Mouse (Mus musculus) brain, embryonic 14.5 days (tissue): ENCODE data around the gene Ankrd52. TPM values are rescaled to one million over a fixed set of nuclear protein-coding genes. Genes with fewer than 3 reads are reported as not detected.

ENCODE experiments used
- DNase-seq: peaks from one replicate; pipeline ENCODE4 v3.0.0-alpha.2; 2011; ENCODE audit warnings: low read depth
- CTCF ChIP-seq: fragments of 200-500 bp; IDR thresholded peaks from 2 replicates; pipeline ENCODE4 v1.5.1; 2012; ENCODE audit warnings: inconsistent platforms, mild to moderate bottlenecking, moderate library complexity, borderline replicate concordance; ENCODE audit not compliant: insufficient read depth, insufficient read length; ENCODE audit errors: extremely low read depth
- POLR2A ChIP-seq: fragments of 200-500 bp; IDR thresholded peaks from 2 replicates; pipeline ENCODE4 v1.6.1; 2012; ENCODE audit warnings: mild to moderate bottlenecking, inconsistent platforms, borderline replicate concordance; ENCODE audit not compliant: poor library complexity, insufficient read depth, insufficient read length, severe bottlenecking; ENCODE audit errors: extremely low read depth
- polyA plus RNA-seq: library from polyadenylated mRNA; depleted of rRNA; stranded (reverse); fragments of >200 nt; gene quantifications from 2 replicates; pipeline ENCODE4 v1.2.3, GENCODE M21; 2012

Gene Ankrd52
- polyA plus RNA-seq, 1 experiment, result 55.1 TPM

DNA sequence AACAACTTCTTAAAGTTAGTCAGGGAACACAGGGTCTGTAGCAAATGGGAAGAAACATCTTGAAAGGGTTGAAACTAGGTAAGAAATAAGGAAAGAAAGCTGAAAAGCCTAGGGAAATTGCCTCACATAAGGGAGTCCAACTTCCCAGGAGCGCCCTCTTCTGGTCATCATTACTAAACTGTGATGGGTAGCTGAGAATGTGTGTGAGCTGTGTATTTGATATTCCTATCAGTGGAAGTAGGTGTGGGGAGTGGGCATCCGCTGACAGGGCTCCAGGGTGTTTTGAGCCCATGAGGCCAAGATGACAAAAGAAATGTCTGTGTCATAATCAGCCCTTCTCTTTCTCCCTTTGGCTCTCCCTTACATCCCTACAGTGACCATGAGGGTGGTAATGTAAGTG, 18.1 kb upstream of the Ankrd52 start:
- TF ChIP-seq POLR2A (no peak), CTCF (peak; percentile 58; the same call in 1 of the 2 replicates)
- DNase-seq, result peak; percentile 64

DNA sequence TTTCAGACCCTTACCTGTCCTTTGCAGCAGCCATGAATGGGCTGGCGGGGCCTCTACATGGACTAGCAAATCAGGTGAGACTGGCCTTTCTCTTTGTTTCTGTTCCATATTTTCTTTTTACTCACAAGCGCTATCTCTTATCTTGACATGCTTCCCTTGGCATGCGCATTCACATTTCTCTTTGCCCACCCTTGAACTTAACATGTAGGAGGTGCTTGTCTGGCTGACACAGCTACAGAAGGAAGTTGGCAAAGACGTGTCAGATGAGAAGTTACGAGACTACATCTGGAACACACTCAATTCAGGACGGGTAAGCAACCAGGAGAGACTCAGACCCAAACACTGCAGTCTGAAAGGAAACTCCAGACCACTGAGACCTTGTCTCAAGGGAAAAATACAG, 17.7 kb upstream of the Ankrd52 start:
- no peak for DNase-seq
- no peak for TF ChIP-seq POLR2A

DNA sequence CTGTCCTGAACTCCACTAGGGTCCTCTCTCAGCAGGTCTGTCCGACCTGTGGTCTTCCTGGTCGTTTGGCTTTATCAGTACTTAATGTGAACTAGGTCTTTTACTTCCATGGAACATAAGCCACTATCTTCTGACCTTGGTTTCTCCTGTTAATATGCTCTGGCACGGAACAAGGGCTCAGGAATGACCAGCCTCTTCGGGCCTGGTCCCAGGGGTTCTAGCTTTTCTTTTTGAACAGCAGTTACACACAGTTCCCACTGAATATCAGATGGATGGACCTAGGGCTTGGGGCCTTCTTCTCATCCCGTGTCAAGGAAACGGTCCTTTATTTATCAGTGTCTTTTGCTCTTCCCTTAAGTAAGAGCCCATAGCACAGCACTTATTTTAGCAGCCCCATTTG, 15.1 kb upstream of the Ankrd52 start:
- DNase-seq, result no peak
- TF ChIP-seq CTCF (no peak), POLR2A (no peak)

DNA sequence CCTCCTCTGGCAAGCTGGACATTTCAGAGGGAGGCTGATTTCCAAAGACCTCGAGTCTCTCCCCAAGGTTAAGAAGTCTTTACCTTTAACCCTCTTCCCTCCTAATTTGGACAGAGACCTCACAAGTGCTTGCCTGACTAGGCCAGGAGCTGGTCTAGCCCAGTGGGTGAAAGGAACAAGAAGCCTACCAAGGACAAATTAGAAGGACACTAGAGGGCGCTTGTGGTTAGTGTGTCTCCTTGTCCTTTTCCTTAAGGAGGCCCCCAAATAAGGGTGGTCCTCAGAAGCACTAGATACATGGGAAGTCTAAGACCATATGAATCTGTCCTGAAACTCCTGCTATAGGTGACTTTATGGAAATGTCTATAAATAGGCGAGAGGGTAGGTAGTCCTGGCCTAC, 14.3 kb upstream of the Ankrd52 start:
- TF ChIP-seq CTCF (peak; percentile 59; the same call in 1 of the 2 replicates), POLR2A (no peak)
- DNase-seq, result peak; percentile 80

DNA sequence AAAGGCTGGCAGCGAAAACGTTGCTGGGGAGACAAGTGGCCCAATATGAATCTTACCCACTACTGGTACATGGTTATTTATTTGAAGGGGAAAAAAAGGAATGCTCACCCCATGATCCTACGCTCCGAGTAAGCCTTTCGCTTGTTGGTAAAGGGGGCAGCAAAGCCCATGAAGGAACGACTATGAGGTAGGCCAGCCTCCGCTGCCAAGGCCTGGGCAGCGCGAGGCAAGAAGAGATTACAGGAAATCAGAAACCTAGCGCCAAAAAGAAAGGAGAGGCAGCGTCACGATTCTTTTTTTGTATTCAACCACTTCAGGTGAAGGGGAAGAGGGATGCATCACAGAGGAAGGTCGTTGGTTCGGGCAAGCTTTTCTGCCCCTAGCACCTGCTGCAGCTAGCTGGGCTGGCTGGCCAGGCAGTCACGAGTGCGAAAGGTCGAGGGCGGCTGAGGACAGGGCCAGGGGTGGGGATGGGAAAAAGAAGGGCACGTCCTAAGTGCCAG, 9.0 kb upstream of the Ankrd52 start:
- DNase-seq, result peak; percentile 48
- TF ChIP-seq POLR2A (no peak), CTCF (no peak)

DNA sequence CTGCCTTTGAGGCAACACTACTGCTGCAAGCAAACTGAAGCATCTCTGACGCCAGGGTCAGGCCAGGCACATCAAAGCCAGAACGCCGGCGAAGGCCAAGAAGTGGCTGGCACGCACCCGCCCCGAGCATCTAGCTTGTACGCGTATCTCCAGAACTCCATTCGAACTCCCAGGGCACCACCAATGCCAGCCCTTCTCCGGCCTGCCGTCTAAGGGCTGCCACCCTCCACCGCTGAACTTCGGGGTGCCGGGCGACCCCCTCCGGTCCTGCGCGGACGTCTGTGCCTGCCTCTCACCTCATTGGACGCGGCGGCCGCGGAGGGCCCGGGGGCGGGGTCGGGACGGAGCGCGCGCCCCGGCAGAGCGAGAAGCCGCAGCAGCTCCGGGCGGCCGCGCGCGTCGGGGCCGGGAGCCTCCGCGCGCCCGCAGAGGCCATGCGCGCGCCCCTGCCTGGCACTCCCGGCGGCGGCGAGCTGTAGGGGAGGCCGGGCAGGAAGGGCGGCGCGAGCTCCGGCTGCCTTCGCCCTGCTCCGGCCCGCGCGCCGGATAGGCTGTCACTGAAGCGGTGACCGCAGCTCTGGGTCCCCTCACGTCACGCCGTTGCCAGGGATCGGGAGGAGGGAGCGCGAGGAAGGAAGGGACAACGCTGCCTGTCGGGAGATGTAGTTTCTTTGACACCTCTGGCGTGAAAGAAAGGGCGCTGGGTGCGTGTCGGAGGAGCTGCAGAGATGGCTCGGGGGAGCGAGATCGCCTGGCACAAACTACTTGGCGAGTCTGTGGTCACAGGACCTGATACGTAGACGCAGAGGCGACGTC, 8.3 kb upstream of the Ankrd52 start, which contains the start of gene Coq10a:
Gene Coq10a (minus strand): TSS at position 596 of the 816 bp plus-strand sequence.
- no peak for TF ChIP-seq CTCF
- peak; percentile 77 for TF ChIP-seq POLR2A
- peak; percentile 98 for DNase-seq

DNA sequence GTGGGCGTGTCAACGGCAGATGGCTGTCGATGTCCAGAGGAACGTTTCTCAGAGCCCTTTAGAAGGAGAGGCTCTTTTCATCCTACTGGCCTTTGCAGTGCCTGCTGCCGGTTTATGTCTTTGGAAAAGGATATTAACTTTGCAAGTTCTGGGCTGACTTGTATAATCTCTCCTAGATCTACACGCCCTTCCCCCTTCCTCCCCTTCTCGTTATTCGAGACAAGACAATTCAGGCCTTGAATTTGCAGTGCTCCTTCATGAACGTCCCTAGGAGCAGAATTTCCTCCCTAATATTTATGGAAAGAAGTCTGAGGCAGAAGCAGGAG, 7.7 kb upstream of the Ankrd52 start:
- DNase-seq, result no peak
- TF ChIP-seq CTCF (no peak), POLR2A (peak; percentile 20; the same call in 1 of the 2 replicates)

DNA sequence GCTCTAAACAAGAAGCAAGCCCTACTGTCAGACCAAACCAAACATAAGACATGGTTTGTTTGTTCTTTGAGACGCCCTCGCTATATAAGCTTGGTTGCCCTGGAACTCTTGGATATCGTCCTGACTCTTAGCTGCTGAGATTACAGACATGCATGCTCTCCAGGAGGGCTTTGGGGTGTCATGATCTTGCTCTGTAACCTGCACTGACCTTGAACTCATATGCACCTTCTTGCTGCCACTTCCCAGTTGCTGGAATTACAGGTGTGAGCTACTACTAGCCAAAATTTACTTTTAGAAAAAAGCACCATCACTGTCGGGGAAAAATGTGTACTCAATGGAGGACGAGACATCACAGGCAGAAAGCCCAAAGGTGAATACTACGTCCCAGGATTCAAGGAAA, 7.3 kb upstream of the Ankrd52 start:
- no peak for DNase-seq
- TF ChIP-seq POLR2A (no peak), CTCF (no peak)

DNA sequence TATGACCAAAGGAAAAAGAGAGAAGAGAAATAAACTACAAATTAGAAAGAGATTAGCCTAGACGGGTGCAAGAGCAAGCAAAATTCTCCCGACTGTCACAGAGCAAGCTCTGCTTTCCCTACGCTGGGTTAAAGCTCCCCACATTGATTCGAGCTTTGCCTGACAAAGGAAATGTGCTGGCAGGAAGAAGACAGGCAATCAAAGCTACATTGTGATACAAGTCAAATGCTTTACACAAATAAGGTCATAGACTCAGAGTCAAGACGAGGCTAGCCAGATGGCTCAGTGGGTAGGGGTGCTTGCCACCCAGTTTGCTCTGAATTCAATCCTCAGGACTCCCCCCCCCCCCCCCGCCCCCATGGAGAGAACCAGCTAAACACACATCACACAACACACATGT, 6.9 kb upstream of the Ankrd52 start:
- no peak for TF ChIP-seq CTCF
- no peak for TF ChIP-seq POLR2A
- no peak for DNase-seq

DNA sequence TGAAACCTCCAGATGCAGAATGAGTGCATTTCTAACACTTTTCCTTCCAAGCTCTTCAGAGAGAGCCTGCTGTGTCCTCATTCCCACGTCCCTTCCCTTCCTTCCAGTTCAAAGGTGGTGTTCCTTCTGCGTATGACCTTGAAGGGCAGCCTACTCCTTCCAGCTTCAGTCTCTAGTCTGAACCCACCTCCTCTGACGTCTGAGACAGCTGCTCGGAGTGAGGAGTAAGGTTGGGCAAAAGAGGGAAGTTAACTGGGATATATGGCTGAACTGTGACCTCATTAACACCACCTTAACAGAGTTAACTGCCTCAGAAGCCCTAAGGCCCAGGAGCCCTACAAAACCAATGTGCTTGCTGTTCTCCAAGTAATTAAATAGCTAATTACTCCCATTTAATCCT, 6.3 kb upstream of the Ankrd52 start:
- TF ChIP-seq POLR2A (no peak), CTCF (no peak)

DNA sequence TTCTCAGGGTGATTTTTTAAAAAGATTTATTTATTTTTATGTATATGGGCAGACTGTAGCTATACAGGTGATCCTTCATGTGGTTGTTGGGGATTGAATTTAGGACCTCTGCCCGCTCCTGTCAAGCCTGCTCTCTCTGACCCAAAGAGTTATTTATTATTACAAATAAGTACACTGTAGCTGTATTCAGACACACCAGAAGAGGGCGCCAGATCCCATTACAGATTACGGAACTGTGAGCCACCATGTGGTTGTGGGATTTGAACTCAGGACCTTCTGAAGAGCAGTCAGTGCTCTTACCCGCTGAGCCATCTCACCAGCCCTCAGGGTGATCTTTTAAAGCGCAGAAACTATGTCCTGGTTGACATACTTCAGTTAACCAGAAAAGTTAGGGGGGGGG, 4.8 kb upstream of the Ankrd52 start:
- TF ChIP-seq CTCF, result no peak
- no peak for TF ChIP-seq POLR2A
- no peak for DNase-seq

More for the DNA sequence above, 6.3 kb upstream of the Ankrd52 start:
- no peak for DNase-seq

DNA sequence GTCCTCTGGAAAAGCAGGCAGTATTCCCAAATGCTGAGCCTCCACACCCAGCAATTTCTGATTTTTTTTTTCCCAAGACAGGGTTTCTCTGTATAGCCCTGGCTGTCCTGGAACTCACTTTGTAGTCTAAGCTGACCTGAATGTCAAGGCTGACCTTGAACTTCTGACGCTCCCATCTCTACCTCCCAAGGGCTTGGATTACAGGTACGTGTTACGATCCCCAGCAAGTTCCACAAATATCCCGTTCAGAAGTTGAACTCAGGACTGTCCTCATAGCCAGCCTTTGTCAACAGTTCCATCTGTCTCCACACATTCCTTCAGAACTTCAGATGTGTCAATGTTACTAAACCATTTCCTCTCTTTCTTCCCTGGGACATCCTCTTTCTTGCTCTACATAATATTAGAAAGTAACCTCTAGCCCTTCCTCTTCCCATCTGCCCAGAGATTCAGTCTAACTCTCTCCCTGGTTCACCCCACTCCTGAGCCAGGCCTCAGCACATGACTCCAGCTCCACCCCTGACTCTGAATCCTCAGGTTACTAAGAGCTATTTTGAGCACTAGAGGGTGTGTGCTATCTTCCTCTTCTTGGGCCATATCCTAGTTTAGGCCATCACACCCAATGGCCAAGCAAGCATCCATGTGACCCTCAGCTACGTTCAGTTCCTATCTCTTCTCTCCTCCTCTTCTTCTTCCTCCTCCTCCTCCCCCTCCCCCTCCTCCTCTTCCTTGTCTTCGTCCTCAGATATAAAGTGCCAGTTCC, 3.7 kb upstream of the Ankrd52 start:
- no peak for TF ChIP-seq CTCF
- TF ChIP-seq POLR2A, result no peak
- no peak for DNase-seq

DNA sequence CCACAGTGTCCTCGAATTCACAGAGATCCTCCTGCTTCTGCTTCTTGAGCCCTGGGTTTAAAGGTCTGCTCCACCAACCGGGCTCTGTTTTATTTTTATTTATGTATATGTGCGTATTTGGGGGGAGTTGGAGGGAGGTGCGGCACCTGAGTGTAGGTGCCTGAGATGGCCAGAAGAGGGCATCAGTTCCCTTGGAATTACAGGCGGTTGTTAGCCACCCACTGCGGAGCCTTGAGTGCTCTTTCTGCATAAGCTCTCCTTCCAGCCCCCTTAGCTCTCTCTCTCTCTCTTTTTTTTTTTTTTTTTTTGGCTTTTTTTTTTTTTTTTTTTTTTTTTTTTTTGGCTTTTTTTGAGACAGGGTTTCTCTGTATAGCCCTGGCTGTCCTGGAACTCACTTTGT, 2.5 kb upstream of the Ankrd52 start:
- DNase-seq, result no peak
- no peak for TF ChIP-seq POLR2A
- TF ChIP-seq CTCF, result peak; percentile 29; the same call in 1 of the 2 replicates
